Mouse (Mus musculus) cortical plate, adult 2 months (tissue): ENCODE results near the gene Crhr1.

Source experiments
- CTCF ChIP-seq: fragments of 200-500 bp; IDR thresholded peaks from 2 replicates; pipeline ENCODE4 v1.5.1; 2011; ENCODE audit warnings: mild to moderate bottlenecking, control low read depth, low read length; ENCODE audit not compliant: insufficient read depth; ENCODE audit errors: extremely low read depth
- POLR2A ChIP-seq: fragments of 200-500 bp; IDR thresholded peaks from 2 replicates; pipeline ENCODE4 v1.6.1; 2011; ENCODE audit warnings: mild to moderate bottlenecking, low read length, control low read depth; ENCODE audit not compliant: insufficient read depth; ENCODE audit errors: extremely low read depth

- TF ChIP-seq CTCF (no peak), POLR2A (no peak)
These were observed 37.5 kb upstream of the Crhr1 start for GRCm38 (mm10) chr11:104095151-104095550.
